Mouse (Mus musculus) testis, adult 2 months (tissue): ENCODE measurements around the gene Epha2.

Experiments
- CTCF ChIP-seq: fragments of 200-500 bp; IDR thresholded peaks from 2 replicates; pipeline ENCODE4 v1.5.1; 2012; ENCODE audit warnings: low read depth, mild to moderate bottlenecking, inconsistent platforms, low read length, moderate library complexity; ENCODE audit not compliant: control insufficient read depth, insufficient read depth, insufficient replicate concordance
- POLR2A ChIP-seq: fragments of 200-500 bp; IDR thresholded peaks from 2 replicates; pipeline ENCODE4 v1.6.1; 2012; ENCODE audit warnings: low read depth, mild to moderate bottlenecking, inconsistent platforms, low read length, moderate library complexity; ENCODE audit not compliant: control insufficient read depth

GRCm38 (mm10) chr4:141317914-141318313 lies 16.9 kb downstream of the Epha2 start:
- TF ChIP-seq CTCF, result no peak
- no peak for TF ChIP-seq POLR2A
